Mouse (Mus musculus): Measurements from ENCODE around the gene Scgb3a1. TPM values are rescaled to one million over a fixed set of nuclear protein-coding genes. Genes with fewer than 3 reads are reported as not detected.

The Scgb3a1 gene
- polyA plus RNA-seq (2012; rRNA removed), result 0.55 TPM in 1 of 2 replicates, not detected in the other

DNA sequence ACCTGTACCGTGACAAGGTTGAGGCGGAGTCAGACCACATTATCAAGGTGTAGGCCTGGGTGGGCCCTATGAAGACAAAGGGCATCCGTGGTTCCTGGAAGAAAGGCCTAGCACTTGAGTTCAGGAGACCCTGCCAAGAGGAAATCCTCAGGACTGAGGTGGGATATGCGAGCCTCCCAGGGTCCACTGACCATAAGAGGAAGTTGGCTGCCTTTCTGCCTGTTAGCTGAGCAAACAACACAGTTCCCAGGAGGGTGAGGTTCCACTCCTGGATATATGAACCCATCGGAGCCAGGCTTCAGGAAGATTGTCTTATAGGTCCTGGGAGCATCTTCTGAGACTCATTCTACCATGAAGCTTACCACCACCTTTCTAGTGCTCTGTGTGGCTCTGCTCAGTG lies at the start of gene Scgb3a1:
Scgb3a1 (plus strand) TSS at position 301 of the 400 bp plus-strand sequence.
- TF ChIP-seq CTCF (IDR thresholded peaks at IDR 0.05; ENCODE audit: extremely low read depth, insufficient read depth, low read length) (no peak), POLR2A (IDR thresholded peaks at IDR 0.05; ENCODE audit: extremely low read depth, insufficient read depth, low read length) (no peak)
- Histone ChIP-seq H3K4me1 (ENCODE audit: control insufficient read depth, insufficient read depth, low read length) (no peaks in the 10 kb centered on the region), H3K4me3 (ENCODE audit: insufficient read depth, low read length) (no peak within 1 kb of the TSS), H3K27ac (ENCODE audit: insufficient read depth, low read length) (no peak within 1 kb of the TSS)

DNA sequence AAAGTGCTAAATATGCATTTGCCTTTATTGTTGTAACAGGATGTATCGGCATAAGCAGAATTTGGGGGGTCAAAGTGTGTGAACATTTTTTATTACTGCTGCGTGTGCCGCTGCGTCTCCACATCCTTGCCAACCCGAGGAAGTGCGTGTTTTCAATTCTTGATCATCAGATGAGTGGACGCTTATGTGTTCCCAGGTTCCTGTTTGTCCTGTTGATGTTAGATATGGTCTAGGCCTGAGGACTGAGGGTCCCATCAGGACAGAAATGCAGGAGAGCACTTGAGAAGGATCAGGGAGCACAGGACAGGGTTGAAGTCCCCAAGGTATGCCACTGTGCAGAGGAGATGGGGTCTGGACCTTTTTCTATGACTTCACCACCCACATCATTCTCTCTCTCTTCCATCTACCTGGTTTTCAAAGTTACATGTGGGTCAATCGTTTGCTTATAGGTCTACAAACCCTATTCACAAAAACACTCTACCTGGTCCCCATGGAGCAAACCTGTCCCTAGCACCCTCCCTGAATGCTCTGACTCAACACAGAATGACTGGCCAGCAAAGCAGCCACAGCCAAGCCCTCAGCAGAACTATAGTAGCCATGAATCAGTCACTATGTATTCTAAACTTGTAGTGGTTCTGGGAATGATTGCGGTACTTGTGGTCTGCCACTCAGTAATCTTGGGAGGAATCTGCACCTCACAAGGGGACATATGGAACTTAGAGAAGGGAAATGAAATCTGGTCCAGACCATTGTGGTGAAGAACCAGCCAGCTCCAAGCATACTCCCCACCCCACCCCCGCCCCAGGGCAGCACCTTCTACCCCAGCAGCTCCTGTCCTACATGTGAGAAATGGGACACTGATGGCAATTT lies 47.3 kb upstream of the Scgb3a1 start:
- no peak overlapping the region for H3K27ac ChIP-seq (ENCODE audit: insufficient read depth, low read length)
- H3K4me3 ChIP-seq (ENCODE audit: insufficient read depth, low read length), result no peak overlapping the region
- H3K4me1 ChIP-seq (ENCODE audit: control insufficient read depth, insufficient read depth, low read length), result no peaks in the 10 kb centered on the region; the same call in 1 of the 2 replicates
- TF ChIP-seq CTCF (IDR thresholded peaks at IDR 0.05; ENCODE audit: extremely low read depth, insufficient read depth, low read length) (no peak), POLR2A (IDR thresholded peaks at IDR 0.05; ENCODE audit: extremely low read depth, insufficient read depth, low read length) (no peak)

DNA sequence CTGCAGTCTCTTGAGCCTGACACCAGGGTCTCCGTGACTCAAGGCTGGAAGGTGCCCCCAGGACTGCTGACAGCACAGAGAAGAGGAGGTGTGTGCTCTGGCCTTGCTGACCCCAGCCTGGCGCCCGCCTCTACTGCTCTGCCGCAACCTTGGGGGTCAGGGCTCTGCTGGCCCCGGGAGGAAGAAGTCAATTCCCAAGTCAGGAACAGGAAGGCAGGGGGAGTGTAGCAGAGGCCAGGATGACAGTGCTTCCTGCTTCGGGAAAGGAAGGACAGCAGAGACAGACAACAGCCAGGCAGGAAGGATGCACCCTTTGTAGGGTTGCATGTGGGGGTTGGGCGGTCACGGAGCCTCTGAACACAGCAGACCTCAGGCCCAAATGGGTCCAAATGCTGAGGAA lies 44.9 kb upstream of the Scgb3a1 start:
- no peak overlapping the region for H3K4me3 ChIP-seq (ENCODE audit: insufficient read depth, low read length)
- H3K27ac ChIP-seq (ENCODE audit: insufficient read depth, low read length), result no peak overlapping the region
- H3K4me1 ChIP-seq (ENCODE audit: control insufficient read depth, insufficient read depth, low read length), result no peaks in the 10 kb centered on the region; the same call in 1 of the 2 replicates
- no peak for TF ChIP-seq POLR2A (IDR thresholded peaks at IDR 0.05; ENCODE audit: extremely low read depth, insufficient read depth, low read length)
- TF ChIP-seq CTCF (IDR thresholded peaks at IDR 0.05; ENCODE audit: extremely low read depth, insufficient read depth, low read length), result no peak

DNA sequence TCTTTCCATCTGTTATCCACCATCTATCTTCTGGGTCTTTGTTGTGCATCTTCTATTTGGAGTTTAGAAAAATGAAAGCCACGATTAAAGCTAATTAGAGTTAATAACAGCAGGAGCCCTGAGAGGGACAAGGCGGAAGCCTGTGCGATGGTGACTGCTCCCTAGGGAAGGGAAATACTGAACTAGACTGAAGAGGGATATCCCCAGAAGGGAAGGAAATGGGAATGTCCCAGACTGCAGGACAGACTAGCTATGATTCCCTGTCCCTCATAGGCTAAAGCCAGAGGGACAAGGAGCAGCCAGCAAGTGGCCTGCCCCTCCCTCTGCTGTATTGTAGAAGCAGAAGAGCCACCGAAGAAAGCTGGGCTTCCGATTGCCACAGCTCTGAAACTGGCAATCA lies 41.5 kb upstream of the Scgb3a1 start:
- Histone ChIP-seq H3K4me1 (ENCODE audit: control insufficient read depth, insufficient read depth, low read length) (no peaks in the 10 kb centered on the region), H3K27ac (ENCODE audit: insufficient read depth, low read length) (no peak overlapping the region), H3K4me3 (ENCODE audit: insufficient read depth, low read length) (no peak overlapping the region)
- TF ChIP-seq CTCF (IDR thresholded peaks at IDR 0.05; ENCODE audit: extremely low read depth, insufficient read depth, low read length), result no peak
- no peak for TF ChIP-seq POLR2A (IDR thresholded peaks at IDR 0.05; ENCODE audit: extremely low read depth, insufficient read depth, low read length)

DNA sequence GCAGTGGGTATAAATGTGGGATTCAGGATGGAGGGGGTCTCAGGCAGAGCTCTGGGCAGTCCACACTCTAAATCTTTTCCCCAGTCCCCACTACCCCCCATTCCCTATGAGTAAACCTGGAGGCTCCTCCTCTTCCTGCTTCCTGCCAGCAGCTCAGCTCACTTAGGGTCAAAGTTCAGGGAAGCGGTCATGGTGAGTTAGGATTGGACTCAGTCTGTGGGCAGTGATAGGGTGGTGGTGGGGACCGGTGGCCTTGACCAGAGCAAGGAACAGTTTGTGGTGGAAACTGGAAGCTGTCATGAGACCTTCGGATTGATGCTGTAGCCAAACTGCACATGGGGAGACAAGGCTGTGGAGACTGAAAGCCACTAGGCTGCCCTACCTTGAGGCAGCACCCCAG lies 39.3 kb upstream of the Scgb3a1 start:
- TF ChIP-seq CTCF (IDR thresholded peaks at IDR 0.05; ENCODE audit: extremely low read depth, insufficient read depth, low read length) (no peak), POLR2A (IDR thresholded peaks at IDR 0.05; ENCODE audit: extremely low read depth, insufficient read depth, low read length) (no peak)
- H3K4me1 ChIP-seq (ENCODE audit: control insufficient read depth, insufficient read depth, low read length), result no peaks in the 10 kb centered on the region
- H3K27ac ChIP-seq (ENCODE audit: insufficient read depth, low read length), result no peak overlapping the region
- no peak overlapping the region for H3K4me3 ChIP-seq (ENCODE audit: insufficient read depth, low read length)

DNA sequence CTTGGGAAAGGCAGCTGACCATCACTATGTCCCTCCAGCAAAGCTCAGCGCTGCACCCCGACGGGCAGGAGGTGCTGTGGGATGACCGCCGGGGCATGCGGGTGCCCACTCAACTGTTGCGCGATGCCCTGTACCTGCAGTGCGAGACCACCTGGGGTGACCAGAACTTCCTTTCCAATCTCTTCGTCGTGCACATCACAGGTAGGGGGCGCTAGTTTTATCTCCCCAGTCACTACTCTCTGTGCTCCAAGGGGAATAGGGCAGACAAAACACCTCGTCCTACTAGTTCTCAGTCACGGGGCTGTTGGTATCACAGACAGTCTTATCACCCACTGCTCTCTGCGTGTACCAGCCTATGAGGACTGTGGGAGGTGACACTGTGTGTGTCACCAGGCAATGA lies 37.5 kb upstream of the Scgb3a1 start:
- Histone ChIP-seq H3K4me3 (ENCODE audit: insufficient read depth, low read length) (no peak overlapping the region), H3K27ac (ENCODE audit: insufficient read depth, low read length) (no peak overlapping the region), H3K4me1 (ENCODE audit: control insufficient read depth, insufficient read depth, low read length) (no peaks in the 10 kb centered on the region)
- TF ChIP-seq POLR2A (IDR thresholded peaks at IDR 0.05; ENCODE audit: extremely low read depth, insufficient read depth, low read length), result no peak
- no peak for TF ChIP-seq CTCF (IDR thresholded peaks at IDR 0.05; ENCODE audit: extremely low read depth, insufficient read depth, low read length)

DNA sequence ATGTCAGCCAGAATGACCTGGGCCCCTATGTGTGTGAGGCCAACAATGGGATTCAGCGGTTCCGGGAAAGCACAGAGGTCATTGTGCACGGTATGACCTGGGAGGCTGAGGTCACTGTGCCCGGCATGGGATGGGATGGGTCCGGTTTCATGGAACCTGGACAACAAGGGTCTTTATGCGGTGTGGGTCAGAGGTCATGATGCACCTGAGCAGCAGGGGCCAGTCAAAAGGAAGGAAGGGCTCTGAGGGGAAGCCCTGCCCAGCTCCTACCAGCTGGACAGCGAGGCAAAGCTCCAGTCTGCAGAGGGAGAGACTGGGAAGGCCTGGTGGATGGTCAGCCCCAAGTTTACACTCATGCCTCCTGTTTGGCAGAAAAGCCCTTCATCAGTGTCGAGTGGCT lies 36.7 kb upstream of the Scgb3a1 start:
- H3K4me1 ChIP-seq (ENCODE audit: control insufficient read depth, insufficient read depth, low read length), result no peaks in the 10 kb centered on the region
- no peak overlapping the region for H3K27ac ChIP-seq (ENCODE audit: insufficient read depth, low read length)
- no peak overlapping the region for H3K4me3 ChIP-seq (ENCODE audit: insufficient read depth, low read length)
- TF ChIP-seq CTCF (IDR thresholded peaks at IDR 0.05; ENCODE audit: extremely low read depth, insufficient read depth, low read length) (no peak), POLR2A (IDR thresholded peaks at IDR 0.05; ENCODE audit: extremely low read depth, insufficient read depth, low read length) (no peak)

DNA sequence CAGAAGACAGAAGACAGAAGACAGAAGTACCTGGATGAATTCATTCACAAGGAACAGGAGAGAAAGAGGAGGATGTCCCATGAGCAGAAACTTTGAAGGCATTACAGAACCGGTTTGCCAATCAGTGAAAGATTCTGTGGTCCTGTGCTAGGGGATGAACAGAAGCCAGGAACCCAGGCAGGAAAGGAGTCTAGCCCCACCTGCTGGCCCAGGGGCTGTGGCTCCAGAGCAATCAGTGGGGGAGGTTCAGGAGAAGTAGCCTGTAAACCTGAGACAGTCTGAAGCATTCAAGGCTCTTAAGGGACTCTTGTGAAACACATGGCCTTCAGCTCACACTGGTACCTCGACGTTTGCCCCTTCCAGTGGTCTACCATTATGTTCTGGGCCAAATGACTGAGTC lies 32.3 kb upstream of the Scgb3a1 start:
- no peak overlapping the region for H3K4me3 ChIP-seq (ENCODE audit: insufficient read depth, low read length)
- no peaks in the 10 kb centered on the region for H3K4me1 ChIP-seq (ENCODE audit: control insufficient read depth, insufficient read depth, low read length)

DNA sequence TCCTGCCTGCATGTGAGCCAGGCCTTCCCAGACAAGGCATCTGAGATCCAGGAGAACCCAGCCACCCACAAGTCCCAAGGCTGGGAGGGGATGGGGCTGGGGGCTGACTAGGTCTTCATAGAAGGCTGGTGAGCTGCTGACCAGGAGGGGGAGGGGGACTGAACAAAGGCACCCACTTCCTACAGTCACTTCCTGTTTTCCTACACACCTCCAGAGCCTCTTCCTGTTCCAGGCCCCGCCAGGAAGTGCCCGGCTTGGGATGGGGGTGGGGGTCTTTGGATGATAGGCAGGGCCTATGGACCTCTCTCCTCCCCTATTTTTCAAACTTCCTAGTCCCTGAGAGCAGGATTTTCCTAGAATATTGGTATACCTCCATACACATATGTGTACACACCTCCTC lies 31.2 kb upstream of the Scgb3a1 start:
- Histone ChIP-seq H3K27ac (ENCODE audit: insufficient read depth, low read length) (no peak overlapping the region), H3K4me3 (ENCODE audit: insufficient read depth, low read length) (no peak overlapping the region), H3K4me1 (ENCODE audit: control insufficient read depth, insufficient read depth, low read length) (no peaks in the 10 kb centered on the region)
- no peak for TF ChIP-seq CTCF (IDR thresholded peaks at IDR 0.05; ENCODE audit: extremely low read depth, insufficient read depth, low read length)
- no peak for TF ChIP-seq POLR2A (IDR thresholded peaks at IDR 0.05; ENCODE audit: extremely low read depth, insufficient read depth, low read length)

More for the DNA sequence above, 32.3 kb upstream of the Scgb3a1 start:
- H3K27ac ChIP-seq (ENCODE audit: insufficient read depth, low read length), result no peak overlapping the region
- TF ChIP-seq POLR2A (IDR thresholded peaks at IDR 0.05; ENCODE audit: extremely low read depth, insufficient read depth, low read length), result no peak
- no peak for TF ChIP-seq CTCF (IDR thresholded peaks at IDR 0.05; ENCODE audit: extremely low read depth, insufficient read depth, low read length)

DNA sequence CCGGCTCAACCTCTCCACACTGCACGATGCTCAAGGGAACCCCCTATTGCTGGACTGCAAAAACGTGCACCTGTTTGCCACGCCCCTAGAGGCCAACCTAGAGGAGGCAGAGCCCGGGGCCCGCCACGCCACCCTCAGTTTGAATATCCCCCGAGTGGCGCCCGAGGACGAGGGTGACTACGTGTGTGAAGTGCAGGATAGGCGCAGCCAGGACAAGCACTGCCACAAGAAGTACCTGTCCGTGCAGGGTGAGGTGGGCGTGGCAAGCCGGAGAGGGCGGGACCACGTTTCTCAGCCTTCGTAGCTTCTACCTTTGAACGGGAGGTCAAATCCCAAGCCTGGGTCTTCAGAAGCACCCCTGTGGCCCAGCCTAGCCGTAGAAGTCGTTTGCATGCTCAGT lies 29.3 kb upstream of the Scgb3a1 start:
- TF ChIP-seq POLR2A (IDR thresholded peaks at IDR 0.05; ENCODE audit: extremely low read depth, insufficient read depth, low read length), result no peak
- H3K27ac ChIP-seq (ENCODE audit: insufficient read depth, low read length), result no peak overlapping the region
- H3K4me3 ChIP-seq (ENCODE audit: insufficient read depth, low read length), result no peak overlapping the region
- H3K4me1 ChIP-seq (ENCODE audit: control insufficient read depth, insufficient read depth, low read length), result no peaks in the 10 kb centered on the region
